Mouse (Mus musculus) heart, adult 11 months (tissue): ENCODE measurements around the gene Tekt2.
A peak's percentile ranks its signal among the peaks of the same experiment; 100 is the strongest.

ENCODE experiments used
- DNase-seq: peaks from one replicate; pipeline ENCODE4 v3.0.0; 2022

The Tekt2 gene

GRCm38 (mm10) chr4:126325281-126325861 is at the start of gene Tekt2:
Gene Tekt2 (minus strand): TSS chr4:126325688.
- peak; percentile 90 for DNase-seq

DNA sequence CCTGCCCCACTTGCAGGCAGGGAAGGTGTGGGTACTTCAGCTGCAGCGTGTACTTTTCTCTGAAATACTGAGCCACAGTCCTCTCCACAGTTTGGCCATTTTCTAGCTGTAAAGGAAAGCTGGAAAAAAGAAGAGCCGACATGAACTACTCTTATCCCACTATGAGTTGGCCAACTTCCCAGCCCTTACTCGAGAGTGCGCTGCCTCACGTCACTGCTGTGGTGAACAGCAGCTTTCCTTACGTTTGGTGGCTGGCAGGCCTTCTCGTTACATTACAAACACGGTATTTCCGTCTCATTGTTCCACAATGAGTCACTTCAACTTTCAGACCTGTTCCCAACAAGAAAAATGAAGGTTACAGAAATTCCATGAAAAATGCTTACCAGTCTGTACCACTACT is 46.0 kb upstream of the Tekt2 start:
- no peak for DNase-seq

- DNase-seq: no peak
Observed at GRCm38 (mm10) chr4:126360069-126360468, 34.6 kb upstream of the Tekt2 start.

DNA sequence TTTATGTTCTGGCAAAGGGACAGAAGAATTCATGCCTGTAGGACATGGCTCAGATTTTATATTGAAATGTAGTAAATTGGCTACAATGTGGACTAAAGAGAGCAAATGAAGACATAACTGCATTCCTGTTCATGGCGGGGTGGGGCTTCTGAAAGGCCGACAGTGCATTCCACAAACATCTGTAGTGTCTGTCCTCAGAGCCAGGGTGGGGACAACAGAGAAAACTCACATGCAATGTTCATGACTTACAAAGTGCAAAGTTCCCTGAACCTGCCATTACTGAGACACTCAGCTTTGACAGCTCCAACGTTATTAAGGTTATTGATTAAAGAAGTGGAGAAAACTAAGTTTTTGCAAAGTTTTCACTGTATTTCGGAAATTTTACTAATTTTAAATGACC is 18.0 kb upstream of the Tekt2 start:
- peak; percentile 22 for DNase-seq

DNA sequence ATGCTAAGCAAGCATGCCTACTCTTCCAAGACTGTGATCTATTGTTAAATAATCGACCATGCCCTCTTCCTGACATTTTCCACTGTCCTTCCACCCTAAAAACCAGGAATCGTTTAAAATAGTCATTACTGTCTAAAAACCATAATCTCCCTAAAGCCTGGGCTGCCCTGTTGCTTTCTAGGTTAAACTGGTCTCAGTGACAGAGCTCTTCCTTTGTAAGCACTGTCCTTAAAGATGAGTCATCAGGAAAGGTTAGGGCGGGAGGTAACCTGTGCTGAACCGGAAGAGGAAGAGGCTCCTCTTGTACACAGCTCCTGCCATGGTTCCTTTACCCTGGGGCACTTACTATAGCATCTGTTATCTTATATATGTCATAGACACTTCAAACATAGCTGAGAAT is 14.0 kb upstream of the Tekt2 start:
- no peak for DNase-seq

DNA sequence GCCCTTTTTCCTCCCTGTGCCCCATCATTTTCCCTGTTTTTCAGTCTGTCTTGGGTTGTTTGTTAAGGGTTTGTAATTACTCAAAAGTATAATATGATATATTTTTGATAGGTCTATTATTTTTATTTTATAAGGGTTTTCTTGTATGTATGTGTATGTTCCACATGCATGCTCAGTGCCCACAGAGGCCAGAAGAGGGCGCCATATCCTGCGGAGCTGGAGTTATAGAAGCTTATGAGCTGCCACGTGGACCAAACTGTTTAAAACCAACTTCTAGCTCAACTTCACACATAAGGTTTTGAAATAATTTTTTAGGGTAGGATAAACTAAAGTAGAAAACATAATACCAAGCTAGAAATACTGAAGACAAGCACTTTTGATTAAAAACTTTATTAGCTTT is 6.9 kb upstream of the Tekt2 start:
- DNase-seq: peak; percentile 75

GRCm38 (mm10) chr4:126331751-126332150 is 6.3 kb upstream of the Tekt2 start:
- DNase-seq: peak; percentile 36

DNA sequence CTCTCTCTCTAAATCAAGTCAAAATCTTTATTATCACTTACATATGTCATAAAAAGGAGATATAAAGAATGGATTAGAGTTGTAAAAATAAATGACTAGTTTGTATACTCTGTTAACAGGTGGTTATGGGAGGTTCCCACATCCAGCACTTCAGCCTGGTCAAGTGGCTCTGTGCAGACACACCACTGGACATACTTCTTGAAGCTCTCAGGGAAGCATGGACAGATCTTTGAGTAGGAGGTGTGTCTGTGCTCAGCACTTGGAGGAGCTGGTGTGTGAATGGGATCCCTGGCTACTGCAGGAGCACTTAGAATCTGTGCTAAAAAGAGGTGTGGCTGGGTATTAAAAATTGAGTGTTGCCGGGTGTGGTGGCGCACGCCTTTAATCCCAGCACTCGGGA is 4.8 kb upstream of the Tekt2 start:
- DNase-seq: peak; percentile 71

GRCm38 (mm10) chr4:126326036-126326435 is 548 bp upstream of the Tekt2 start:
- DNase-seq: no peak

DNA sequence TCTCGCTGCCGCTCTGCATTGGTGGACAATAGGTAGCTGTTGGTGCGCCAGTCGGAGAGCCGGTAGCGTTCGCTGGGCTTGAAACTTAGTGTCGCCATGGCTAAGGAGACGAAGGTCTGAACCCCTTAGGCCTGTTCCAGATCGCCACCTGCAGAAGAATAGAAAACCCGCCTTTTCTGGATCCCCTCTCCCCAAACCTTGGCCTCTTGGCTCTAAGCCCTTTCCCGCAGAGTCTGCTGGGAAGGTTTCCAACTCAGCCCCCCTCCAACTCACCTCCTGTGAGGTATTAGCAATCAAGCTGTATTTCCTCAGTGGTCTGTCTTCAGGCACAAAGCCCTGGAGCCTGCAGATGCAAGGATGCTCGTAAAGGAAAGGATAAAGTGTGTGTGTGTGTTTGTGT is 627 bp downstream of the Tekt2 start:
- DNase-seq: peak; percentile 84

- peak; percentile 91 for DNase-seq
Observed at GRCm38 (mm10) chr4:126322646-126323045, 2.8 kb downstream of the Tekt2 start.

DNA sequence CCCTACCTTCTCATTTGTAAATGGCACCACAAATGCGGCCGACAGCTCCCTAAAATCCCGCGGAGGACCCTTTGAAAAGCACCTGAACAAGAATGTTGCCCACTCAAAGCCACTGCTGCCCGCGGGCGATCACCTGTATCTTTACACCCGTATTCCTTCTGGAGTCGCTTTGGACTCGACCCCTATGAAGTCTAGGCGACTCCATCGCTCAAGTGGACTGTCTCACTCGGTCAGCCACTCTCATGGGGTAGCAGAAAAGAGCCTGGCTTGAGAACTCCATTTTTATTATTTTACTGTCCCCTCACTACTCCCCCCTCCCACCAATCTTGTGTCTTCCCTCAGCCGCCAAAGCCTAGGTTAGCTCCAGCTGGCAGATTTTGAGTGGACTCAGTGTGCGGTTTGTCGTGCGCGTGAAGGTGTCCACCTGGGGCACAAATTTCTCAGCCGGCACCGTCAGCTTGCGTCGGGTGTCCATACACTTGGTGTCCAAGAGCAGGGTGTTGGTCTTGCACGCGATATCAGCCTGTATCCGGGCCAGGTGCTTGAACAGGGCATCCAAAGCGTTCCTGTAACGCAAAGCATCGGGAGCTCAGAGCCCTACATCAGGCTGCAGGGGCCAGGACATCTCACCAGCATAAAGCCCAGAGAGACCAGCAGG is 3.5 kb downstream of the Tekt2 start:
- DNase-seq: peak; percentile 92

DNA sequence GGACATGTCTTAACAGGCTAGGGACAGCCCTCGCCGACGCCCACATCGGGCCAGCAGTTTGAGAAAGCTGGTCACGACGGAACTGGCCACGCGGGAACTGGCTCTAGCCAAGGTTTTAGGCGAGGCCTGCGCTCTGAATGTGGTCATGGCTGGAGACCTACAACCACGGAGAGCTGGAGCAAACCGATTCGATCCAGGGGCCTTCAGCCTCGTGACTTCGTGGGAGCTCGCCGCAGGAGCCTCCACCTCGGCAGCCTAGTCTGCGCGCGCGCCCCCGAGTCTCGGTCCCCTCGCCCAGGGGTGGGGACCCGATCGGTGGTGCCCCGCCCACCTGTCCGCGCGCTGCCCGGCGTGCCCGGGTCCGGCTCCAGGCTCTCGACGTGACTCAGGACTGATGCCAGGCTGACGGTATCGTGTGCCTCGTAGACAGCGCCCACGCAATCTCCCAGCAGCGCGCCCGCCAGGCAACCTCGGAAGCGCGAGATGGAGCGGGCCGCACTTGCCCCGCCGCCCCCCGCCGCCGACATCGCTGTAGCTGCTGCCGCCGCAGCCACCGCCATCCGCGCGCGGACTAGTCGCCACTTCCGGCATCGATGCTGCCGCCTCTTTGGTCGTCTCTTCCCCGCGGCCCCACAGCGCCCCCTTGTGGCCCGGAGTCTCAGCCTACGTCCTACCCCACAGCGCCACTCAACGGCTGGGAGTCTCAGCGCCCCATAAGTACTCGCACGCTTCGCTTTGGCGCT is 4.2 kb downstream of the Tekt2 start, which contains the start of gene Adprhl2:
Gene Adprhl2, minus strand, starts transcription at position 593 of the 743 bp plus-strand sequence.
- DNase-seq: peak; percentile 99

DNA sequence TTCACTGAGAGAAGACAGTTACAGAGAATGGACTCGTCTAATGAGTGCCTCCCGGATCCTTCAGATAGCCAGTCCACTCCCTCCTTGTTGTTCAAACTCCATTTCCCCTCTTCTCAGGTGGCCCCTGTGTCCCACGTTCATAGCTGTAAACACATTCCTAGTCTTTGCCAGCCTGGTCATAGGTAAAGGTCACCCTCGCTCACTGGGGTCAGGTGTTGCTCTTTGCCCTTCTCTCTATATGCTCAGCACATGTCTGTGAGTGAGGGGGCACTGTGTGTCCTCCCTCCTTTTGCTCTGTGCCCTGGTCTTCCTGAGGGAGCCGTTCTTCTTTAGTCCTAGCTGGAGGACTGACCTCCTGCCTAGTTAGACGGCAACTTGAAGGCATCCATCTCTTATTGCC is 5.7 kb downstream of the Tekt2 start:
- DNase-seq: peak; percentile 83

DNA sequence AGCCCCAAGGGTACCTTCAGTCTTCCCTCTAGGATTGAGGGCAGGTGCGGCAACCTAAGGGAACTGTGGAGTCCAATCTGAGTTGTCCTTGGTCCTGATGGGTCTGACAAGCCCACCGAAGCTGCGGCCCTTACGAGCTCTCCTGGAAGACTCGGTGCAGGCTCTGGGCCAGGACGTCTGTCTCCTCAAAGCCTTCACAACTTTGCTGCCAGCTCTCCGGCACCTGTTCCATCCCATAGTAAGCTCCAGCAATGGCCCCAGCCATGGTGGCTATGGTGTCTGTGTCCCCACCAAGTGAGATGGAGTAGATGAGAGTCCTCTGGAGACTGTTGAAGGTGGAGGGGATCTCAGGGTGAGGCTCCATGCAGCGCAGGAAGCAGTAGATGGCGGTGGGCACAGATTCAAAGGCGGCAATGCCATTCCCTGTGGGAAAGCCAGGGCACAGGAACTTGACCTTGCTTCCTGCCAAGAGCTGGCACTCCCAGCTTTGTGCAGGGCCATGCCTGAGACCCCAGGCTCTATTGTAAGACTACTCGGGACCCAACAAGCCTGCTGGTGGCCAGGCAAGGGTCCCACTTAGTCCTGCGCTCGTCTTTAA is 8.9 kb downstream of the Tekt2 start:
- peak; percentile 92 for DNase-seq

GRCm38 (mm10) chr4:126315931-126316330 is 9.6 kb downstream of the Tekt2 start:
- peak; percentile 94 for DNase-seq

DNA sequence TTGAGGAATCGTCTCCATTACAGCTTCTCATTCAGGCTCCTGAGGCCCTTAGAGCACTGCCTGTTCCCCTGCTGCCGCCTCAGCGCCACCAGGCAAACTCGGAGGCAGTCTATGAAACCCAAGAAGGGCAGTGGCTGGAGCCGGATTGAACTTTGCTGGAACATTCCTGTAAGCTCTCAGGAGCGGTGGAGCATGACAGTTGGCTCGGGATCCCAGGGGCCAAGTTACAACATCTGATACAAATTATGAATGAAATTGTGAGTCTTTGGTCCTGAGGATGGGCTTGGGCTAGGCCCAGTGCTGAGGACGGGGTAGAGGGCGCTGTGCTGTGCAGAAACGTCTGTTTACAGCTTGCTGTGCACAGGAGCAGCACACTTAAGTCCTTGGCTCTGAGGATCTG is 11.1 kb downstream of the Tekt2 start:
- no peak for DNase-seq

DNA sequence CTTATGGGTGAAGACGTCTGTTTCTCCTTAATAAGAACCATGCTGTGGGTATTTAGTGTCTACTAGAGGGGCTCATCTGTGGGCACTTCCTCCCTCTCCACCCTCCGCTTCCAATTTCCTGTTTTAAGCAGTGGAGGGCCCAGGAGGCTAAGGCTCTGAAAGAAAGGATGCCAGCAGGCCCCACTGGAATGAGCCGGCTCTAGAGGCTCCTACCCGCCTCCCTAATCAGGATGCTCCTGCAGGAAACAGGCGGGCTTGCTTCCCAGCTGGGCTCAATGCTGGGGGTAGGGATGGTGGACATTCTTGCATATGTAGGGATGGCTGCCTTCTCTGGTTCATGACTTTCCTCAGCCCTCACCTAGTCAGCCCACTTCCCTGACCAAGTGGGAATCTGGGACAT is 12.3 kb downstream of the Tekt2 start:
- peak; percentile 87 for DNase-seq

- peak; percentile 91 for DNase-seq
Observed at GRCm38 (mm10) chr4:126311566-126312200, 13.8 kb downstream of the Tekt2 start.

DNA sequence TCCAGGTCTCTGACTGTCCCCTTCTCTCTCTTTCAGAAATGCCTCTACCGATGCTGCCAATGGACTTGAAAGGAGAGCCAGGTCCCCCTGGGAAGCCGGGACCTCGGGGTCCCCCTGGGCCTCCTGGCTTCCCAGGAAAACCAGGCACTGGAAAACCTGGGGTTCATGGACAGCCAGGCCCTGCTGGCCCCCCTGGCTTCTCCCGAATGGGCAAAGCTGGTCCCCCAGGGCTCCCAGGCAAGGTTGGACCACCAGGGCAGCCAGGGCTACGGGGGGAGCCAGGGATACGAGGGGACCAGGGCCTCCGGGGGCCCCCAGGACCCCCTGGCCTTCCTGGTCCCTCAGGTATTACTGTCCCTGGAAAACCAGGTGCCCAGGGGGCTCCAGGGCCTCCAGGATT is 15.1 kb downstream of the Tekt2 start:
- DNase-seq: peak; percentile 93

DNA sequence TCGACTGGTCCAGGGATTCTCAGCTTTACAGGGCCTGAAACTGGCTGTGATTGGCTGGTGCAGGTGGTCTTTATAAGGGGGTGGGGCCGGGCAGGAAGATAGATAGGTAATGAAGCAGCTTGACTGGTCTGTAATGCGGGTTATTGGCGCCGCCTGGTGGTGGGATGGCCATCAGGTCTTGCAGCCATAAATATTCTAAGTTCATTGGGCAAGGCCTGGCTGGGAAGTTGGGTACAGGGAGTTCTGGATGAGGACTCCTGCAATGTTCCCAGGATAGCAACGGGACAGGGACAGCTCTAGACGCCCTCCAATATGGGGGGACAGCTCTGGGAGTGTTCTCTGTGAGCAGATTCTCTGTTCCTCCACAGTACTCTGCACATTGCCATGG is 15.6 kb downstream of the Tekt2 start:
- DNase-seq: peak; percentile 97

- DNase-seq: peak; percentile 92
Observed at GRCm38 (mm10) chr4:126309211-126309921, 16.1 kb downstream of the Tekt2 start.

GRCm38 (mm10) chr4:126306827-126307226 is 18.7 kb downstream of the Tekt2 start:
- DNase-seq: no peak
